Mouse (Mus musculus) liver, postnatal 0 days (tissue): ENCODE results near the gene Gypa.

Source experiments
- CTCF ChIP-seq: sonication (generic); IDR thresholded peaks from 2 replicates; pipeline ENCODE4 v1.5.1; 2016; ENCODE audit warnings: antibody characterized with exemption, low read depth
- EP300 ChIP-seq: IDR thresholded peaks from 2 replicates; pipeline ENCODE4 v1.6.1; 2016; ENCODE audit warnings: antibody characterized with exemption, low read depth, mild to moderate bottlenecking

DNA sequence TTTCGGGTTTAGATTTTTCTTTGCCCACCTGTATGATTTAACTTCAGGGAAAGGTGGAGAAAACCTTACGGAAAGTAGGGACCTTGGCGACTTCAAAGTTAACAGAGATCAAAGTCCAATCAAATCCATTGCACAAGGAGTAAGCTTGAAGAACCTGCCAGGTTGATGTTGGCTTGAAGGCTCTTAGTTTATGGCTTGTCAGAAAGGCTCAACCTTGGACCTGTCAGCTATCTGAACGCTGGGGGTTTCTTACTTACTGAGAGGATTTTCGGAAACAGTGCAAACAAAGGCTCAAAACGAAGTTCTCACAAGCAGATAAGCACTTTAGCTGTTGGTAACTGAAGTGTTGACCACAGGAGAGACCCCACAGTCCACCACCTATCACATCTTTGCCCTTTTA is 11.4 kb upstream of the Gypa start:
- no peak for TF ChIP-seq CTCF
- no peak for TF ChIP-seq EP300
